Mouse (Mus musculus): ENCODE results near the gene Exoc3l4. TPM values are rescaled to one million over a fixed set of nuclear protein-coding genes. Genes with fewer than 3 reads are reported as not detected.
A peak's percentile ranks its signal among the peaks of the same experiment; 100 is the strongest.

Gene Exoc3l4
- polyA plus RNA-seq, 1 experiment from 2014 or later = 1.9 TPM

- Histone ChIP-seq H3K9ac (replicated peaks) (peak overlapping the region; percentile 50), H3K4me1 (peaks cover 53% of the 10 kb centered on the region), H3K27ac (replicated peaks) (no peak overlapping the region), H3K27me3 (replicated peaks) (peaks cover 76% of the 10 kb centered on the region), H3K36me3 (no peaks in the 10 kb centered on the region), H3K4me2 (peak overlapping the region; percentile 73), H3K4me3 (replicated peaks) (peak overlapping the region; percentile 41), H3K9me3 (replicated peaks) (no peaks in the 10 kb centered on the region)
- peak; percentile 22; the same call in 1 of the 2 replicates for ATAC-seq (ENCODE audit: low FRiP score)
- WGBS = 1% methylated on average over 40 of the region's 40 CpGs
Measured at GRCm38 (mm10) chr12:111428961-111429911, 12.4 kb downstream of the Exoc3l4 start.

GRCm38 (mm10) chr12:111430049-111430867 lies 13.4 kb downstream of the Exoc3l4 start:
- Histone ChIP-seq H3K9ac (replicated peaks) (no peak overlapping the region), H3K36me3 (no peaks in the 10 kb centered on the region), H3K27me3 (replicated peaks) (peaks cover 70% of the 10 kb centered on the region), H3K4me1 (peaks cover 61% of the 10 kb centered on the region), H3K27ac (replicated peaks) (no peak overlapping the region), H3K4me3 (replicated peaks) (peak overlapping the region; percentile 41), H3K9me3 (replicated peaks) (no peaks in the 10 kb centered on the region), H3K4me2 (peak overlapping the region; percentile 73)
- no peak for ATAC-seq (ENCODE audit: low FRiP score)
- WGBS = 10% methylated on average over 27 of the region's 27 CpGs

DNA sequence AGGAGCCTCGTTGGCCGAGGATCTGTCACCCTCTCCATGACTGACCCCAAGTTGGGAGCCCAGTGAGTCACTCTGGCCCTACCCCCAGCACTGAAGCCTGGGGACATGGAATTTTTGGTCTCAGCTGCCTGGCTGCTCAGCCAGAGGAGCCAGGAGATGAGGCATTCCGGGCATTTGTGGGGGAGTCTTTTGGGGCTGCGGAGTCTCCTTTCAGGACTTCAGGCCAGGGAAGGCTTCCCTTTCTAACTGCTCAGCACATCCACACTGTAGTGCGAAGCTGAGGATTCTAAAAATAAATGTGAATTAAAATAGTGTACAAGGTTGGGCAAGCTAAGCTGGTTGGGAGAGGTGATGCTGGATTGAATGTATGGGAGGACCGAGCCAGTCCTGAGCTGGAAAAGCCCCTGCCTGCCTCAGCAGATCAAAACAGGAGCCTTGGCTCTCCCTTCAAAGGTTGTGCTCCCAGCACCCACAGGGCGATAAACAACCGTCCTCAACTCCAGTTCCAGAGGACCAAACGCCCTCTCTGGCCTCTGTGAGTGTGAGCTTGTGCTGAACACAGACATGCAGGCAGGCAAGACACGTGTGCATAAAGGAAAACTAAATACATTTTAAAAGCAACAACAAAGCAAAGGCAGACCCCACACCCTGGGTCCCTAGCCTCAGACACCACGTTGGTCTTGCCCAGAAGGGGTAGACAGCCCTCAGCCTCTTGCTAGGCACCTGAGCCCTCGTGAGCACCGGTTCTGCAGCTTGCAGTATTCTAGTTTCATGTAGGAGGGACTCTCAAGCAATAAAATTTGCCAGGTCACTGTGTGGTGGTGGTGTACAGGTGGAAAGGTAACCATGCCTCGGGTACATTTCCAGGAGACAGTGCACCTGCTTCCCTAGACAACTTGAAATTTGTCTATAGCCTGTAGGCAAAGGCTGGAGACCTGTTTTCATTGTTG lies 14.3 kb downstream of the Exoc3l4 start:
- no peak overlapping the region for H3K27ac ChIP-seq (replicated peaks)
- no peak for ATAC-seq (ENCODE audit: low FRiP score)
- WGBS = 30% methylated on average over 14 of the region's 14 CpGs
- H3K4me1 ChIP-seq = peaks cover 53% of the 10 kb centered on the region
- H3K4me3 ChIP-seq (replicated peaks) = no peak overlapping the region
- no peak overlapping the region for H3K9ac ChIP-seq (replicated peaks)
- H3K27me3 ChIP-seq (replicated peaks) = peaks cover 62% of the 10 kb centered on the region
- no peak overlapping the region for H3K4me2 ChIP-seq
- no peaks in the 10 kb centered on the region for H3K9me3 ChIP-seq (replicated peaks)
- H3K36me3 ChIP-seq = no peaks in the 10 kb centered on the region

DNA sequence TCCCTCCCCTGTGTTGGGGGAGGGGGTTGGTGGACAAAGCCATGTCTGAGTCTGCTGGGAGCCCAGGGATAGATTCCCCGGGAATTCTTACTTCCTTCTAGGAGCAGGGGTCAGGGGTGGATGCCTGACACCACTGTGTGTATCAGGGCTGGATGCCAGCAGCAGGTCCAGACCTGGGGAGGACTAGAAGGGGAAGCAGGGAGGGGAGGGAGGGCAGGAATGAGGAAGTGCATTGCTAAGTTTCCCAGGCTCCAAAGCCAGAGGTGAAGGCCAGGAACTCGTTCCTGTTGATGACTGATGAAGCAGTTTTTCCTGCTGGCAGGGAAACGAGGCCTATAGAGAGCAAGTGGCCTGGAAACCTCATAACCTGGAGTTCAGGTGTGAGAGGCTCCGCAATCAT lies 15.3 kb downstream of the Exoc3l4 start:
- no peak for ATAC-seq (ENCODE audit: low FRiP score)
- 38% methylated on average over 4 of the region's 4 CpGs for WGBS
- H3K4me2 ChIP-seq = no peak overlapping the region

DNA sequence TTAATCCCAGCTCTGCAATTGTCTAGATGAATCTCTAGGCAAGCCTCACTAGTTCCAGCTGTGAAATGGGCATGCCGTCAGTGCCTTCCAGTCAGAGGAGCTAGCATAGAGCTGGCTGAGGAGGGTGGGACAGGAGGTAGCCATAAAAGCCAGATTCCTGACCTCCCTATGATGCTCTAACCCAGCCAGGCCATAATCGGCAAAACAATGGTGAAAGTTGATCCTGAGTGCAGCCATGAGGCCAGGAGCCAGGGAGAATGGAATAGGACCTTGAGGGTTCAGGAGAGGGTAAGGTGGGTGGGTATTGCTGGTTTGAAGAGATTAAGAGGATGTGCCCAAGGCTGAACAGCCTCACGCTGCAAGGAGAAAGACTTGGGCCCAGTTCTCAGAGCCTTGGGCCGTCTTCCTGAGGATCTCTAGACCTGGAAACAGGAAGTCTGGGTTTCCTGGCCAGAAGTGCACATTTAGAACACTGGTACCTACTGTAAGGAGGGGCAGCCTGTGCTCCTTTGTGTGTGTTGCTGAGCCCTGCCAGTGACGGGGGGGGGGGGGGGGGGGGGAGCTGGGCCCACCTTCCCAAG lies 16.0 kb downstream of the Exoc3l4 start:
- 47% methylated on average over 4 of the region's 5 CpGs for WGBS
- no peaks in the 10 kb centered on the region for H3K36me3 ChIP-seq
- H3K9ac ChIP-seq (replicated peaks) = no peak overlapping the region
- ATAC-seq (ENCODE audit: low FRiP score) = no peak
- H3K9me3 ChIP-seq (replicated peaks) = no peaks in the 10 kb centered on the region
- H3K4me3 ChIP-seq (replicated peaks) = no peak overlapping the region
- no peak overlapping the region for H3K27ac ChIP-seq (replicated peaks)
- no peak overlapping the region for H3K4me2 ChIP-seq
- H3K4me1 ChIP-seq = peaks cover 46% of the 10 kb centered on the region
- peaks cover 58% of the 10 kb centered on the region for H3K27me3 ChIP-seq (replicated peaks)

More for the DNA sequence above, 15.3 kb downstream of the Exoc3l4 start:
- H3K4me1 ChIP-seq = peaks cover 49% of the 10 kb centered on the region
- H3K27me3 ChIP-seq (replicated peaks) = peaks cover 59% of the 10 kb centered on the region
- no peaks in the 10 kb centered on the region for H3K36me3 ChIP-seq
- no peak overlapping the region for H3K9ac ChIP-seq (replicated peaks)
- no peaks in the 10 kb centered on the region for H3K9me3 ChIP-seq (replicated peaks)
- H3K27ac ChIP-seq (replicated peaks) = no peak overlapping the region
- no peak overlapping the region for H3K4me3 ChIP-seq (replicated peaks)

GRCm38 (mm10) chr12:111434164-111434744 lies 17.4 kb downstream of the Exoc3l4 start:
- Histone ChIP-seq H3K4me1 (peaks cover 32% of the 10 kb centered on the region), H3K4me2 (peak overlapping the region; percentile 23), H3K9me3 (replicated peaks) (no peaks in the 10 kb centered on the region), H3K27me3 (replicated peaks) (peaks cover 60% of the 10 kb centered on the region), H3K27ac (replicated peaks) (0 out of 2 replicates have a peak overlapping the region, but pooled peaks have one; percentile 37), H3K9ac (replicated peaks) (no peak overlapping the region), H3K4me3 (replicated peaks) (no peak overlapping the region), H3K36me3 (no peaks in the 10 kb centered on the region)
- ATAC-seq (ENCODE audit: low FRiP score) = peak; percentile 79
- WGBS = 33% methylated on average over 6 of the region's 7 CpGs

- H3K4me1 ChIP-seq = peaks cover 27% of the 10 kb centered on the region
- 56% methylated on average over 8 of the region's 8 CpGs for WGBS
- H3K9ac ChIP-seq (replicated peaks) = no peak overlapping the region
- no peak; the same call in 1 of the 2 replicates for ATAC-seq (ENCODE audit: low FRiP score)
- no peak overlapping the region for H3K27ac ChIP-seq (replicated peaks)
- H3K4me3 ChIP-seq (replicated peaks) = no peak overlapping the region
- peak overlapping the region; percentile 23; the same call in 1 of the 2 replicates for H3K4me2 ChIP-seq
- peaks cover 62% of the 10 kb centered on the region for H3K27me3 ChIP-seq (replicated peaks)
- no peaks in the 10 kb centered on the region for H3K9me3 ChIP-seq (replicated peaks)
- H3K36me3 ChIP-seq = no peaks in the 10 kb centered on the region
Measured at GRCm38 (mm10) chr12:111434745-111435327, 18.0 kb downstream of the Exoc3l4 start.

DNA sequence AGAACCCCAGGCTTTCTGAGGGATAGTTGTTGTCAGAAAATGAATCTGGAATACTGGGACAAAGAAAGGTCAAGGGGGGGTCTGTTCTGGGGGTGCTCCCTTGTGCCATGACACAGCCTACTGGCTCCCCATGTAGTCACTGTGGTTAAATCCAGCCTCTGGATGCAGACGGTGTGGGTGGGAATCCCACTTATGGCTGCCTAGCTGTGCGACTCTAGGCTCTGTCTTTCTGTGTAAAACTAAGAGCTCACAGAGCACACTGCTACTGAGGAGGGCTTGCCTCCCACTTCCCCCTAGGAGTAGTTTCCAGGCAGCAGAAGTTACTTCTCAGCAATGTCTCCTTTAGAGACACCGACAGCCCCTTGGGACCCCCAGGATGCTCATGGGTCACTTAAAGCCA lies 19.4 kb downstream of the Exoc3l4 start:
- H3K4me1 ChIP-seq = peaks cover 16% of the 10 kb centered on the region
- no peaks in the 10 kb centered on the region for H3K9me3 ChIP-seq (replicated peaks)
- 85% methylated on average over 3 of the region's 3 CpGs for WGBS
- no peaks in the 10 kb centered on the region for H3K36me3 ChIP-seq
- no peak for ATAC-seq (ENCODE audit: low FRiP score)
- no peak overlapping the region for H3K4me3 ChIP-seq (replicated peaks)
- H3K4me2 ChIP-seq = no peak overlapping the region
- H3K27me3 ChIP-seq (replicated peaks) = peaks cover 60% of the 10 kb centered on the region
- no peak overlapping the region for H3K27ac ChIP-seq (replicated peaks)
- no peak overlapping the region for H3K9ac ChIP-seq (replicated peaks)

- Histone ChIP-seq H3K9ac (replicated peaks) (no peak overlapping the region), H3K4me1 (peaks cover 16% of the 10 kb centered on the region), H3K9me3 (replicated peaks) (no peaks in the 10 kb centered on the region), H3K4me2 (no peak overlapping the region), H3K27ac (replicated peaks) (no peak overlapping the region), H3K4me3 (replicated peaks) (no peak overlapping the region), H3K36me3 (no peaks in the 10 kb centered on the region), H3K27me3 (replicated peaks) (peaks cover 60% of the 10 kb centered on the region)
- WGBS = 74% methylated on average over 8 of the region's 8 CpGs
- ATAC-seq (ENCODE audit: low FRiP score) = no peak
Measured at GRCm38 (mm10) chr12:111436640-111437039, 19.8 kb downstream of the Exoc3l4 start.

DNA sequence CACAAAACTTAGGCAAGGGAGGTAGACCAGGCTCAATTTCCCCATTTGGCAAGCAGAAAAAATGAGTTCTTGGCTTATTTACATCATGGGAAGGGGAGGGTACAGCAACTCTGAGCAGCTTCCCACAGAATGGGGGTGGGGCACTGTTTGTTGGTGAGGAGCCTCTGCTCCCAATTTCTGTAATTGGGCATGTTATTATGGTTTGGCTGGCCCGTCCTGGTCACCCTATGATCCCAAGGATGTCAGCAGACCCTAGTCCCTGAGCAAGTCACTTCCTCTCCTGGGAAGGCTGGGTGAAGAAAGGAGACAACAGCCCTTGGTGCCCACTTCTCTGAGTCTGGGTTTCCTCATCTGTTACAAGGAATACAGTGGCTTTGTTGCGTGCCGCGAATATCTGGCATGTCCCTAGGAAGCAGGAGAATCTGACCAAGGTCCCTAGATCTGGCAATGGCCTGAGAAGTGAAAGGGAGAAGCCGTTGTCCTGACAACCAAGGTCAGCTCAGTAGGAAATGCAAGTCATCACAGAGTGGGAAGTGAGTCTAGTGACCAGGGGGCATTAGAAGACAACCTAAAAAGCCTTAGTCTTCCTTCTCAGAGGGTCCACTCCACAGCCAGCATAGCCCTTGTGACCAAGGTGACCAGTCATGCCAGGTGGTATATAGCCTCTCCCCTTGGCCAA lies 20.5 kb downstream of the Exoc3l4 start:
- no peak overlapping the region for H3K4me2 ChIP-seq
- no peaks in the 10 kb centered on the region for H3K36me3 ChIP-seq
- peaks cover 60% of the 10 kb centered on the region for H3K27me3 ChIP-seq (replicated peaks)
- no peak overlapping the region for H3K27ac ChIP-seq (replicated peaks)
- no peaks in the 10 kb centered on the region for H3K9me3 ChIP-seq (replicated peaks)
- H3K4me3 ChIP-seq (replicated peaks) = no peak overlapping the region
- H3K9ac ChIP-seq (replicated peaks) = no peak overlapping the region
- H3K4me1 ChIP-seq = peaks cover 20% of the 10 kb centered on the region
- ATAC-seq (ENCODE audit: low FRiP score) = no peak
- WGBS = 65% methylated on average over 5 of the region's 5 CpGs

All from neural tube, embryonic 15.5 days (tissue).